Mouse (Mus musculus) left cerebral cortex, postnatal 36 days (tissue): ENCODE measurements around the gene Smim27. TPM values are rescaled to one million over a fixed set of nuclear protein-coding genes. Genes with fewer than 3 reads are reported as not detected.
"Not testable (repeated sequence)": the region's sequence is repeated elsewhere in the genome, so short reads cannot be mapped to it uniquely, and the experiment has no call there.

Experiments used
- DNase-seq, 2 experiments: peaks; one replicate each; pipeline ENCODE4 v3.0.0; 2021 to 2022; ENCODE audit warnings: low spot score in 2 of 2, mixed read lengths in 1 of 2
- intact Hi-C: fragments of 180-260 bp; cut with DNase I; formaldehyde crosslinking; loops from one replicate; pipeline ENCODE4 v1.15.1; 2025
- total RNA-seq, 2 experiments: library from RNA; stranded (reverse); gene quantifications; 2 replicates each; pipeline ENCODE4 v1.2.3; 2021

Smim27 gene
- total RNA-seq, 2 experiments from 2014 or later = 9.8 to 15.1 TPM

- no peak for DNase-seq
Observed at GRCm38 (mm10) chr4:40253766-40254165, 15.6 kb upstream of the Smim27 start.

GRCm38 (mm10) chr4:40254385-40255103, 14.8 kb upstream of the Smim27 start:
- intact Hi-C loops = no loop called here
- no peak for DNase-seq

More at GRCm38 (mm10) chr4:40253766-40254165, 15.6 kb upstream of the Smim27 start:
- intact Hi-C loops = no loop called here

GRCm38 (mm10) chr4:40264321-40264720, 5.1 kb upstream of the Smim27 start:
- intact Hi-C loops = no loop called here
- no peak for DNase-seq

GRCm38 (mm10) chr4:40267681-40268080, 1.7 kb upstream of the Smim27 start:
- intact Hi-C loops = no loop called here
- peak in 1 of 2 experiments; percentile 10 for DNase-seq

GRCm38 (mm10) chr4:40268204-40268813, 1.1 kb upstream of the Smim27 start:
- DNase-seq = peak; percentile 92
- intact Hi-C loops = no loop called here

- intact Hi-C loops = loop anchor here (1.0 kb wide), 1 partner anchor 10 kb away; the partner anchor contains the start of gene Ndufb6
- DNase-seq = no peak
Observed at GRCm38 (mm10) chr4:40268835-40269234, 544 bp upstream of the Smim27 start.

GRCm38 (mm10) chr4:40278880-40279275, 9.5 kb downstream of the Smim27 start:
- intact Hi-C loops = loop anchor here (1.0 to 2.0 kb wide), 2 partner anchors 10 to 136 kb away; partner anchors contain the start of genes Aco1, Smim27 and Topors
- peak in 1 of 2 experiments; percentile 15 for DNase-seq

- DNase-seq = peak; percentile 90 to 92
- intact Hi-C loops = loop anchor here (1.0 to 2.0 kb wide), 2 partner anchors 10 to 137 kb away; partner anchors contain the start of genes Aco1, Smim27 and Topors
Observed at GRCm38 (mm10) chr4:40279276-40279900, 10.0 kb downstream of the Smim27 start, which contains the start of gene Ndufb6. Gene Ndufb6, minus strand, starts transcription at chr4:40279421.

GRCm38 (mm10) chr4:40285582-40285981, 16.2 kb downstream of the Smim27 start:
- intact Hi-C loops = loop anchor here (5.0 kb wide), 2 partner anchors 103 to 397 kb away; no protein-coding TSS in a partner anchor

GRCm38 (mm10) chr4:40287415-40287814, 18.0 kb downstream of the Smim27 start:
- no peak for DNase-seq

More at GRCm38 (mm10) chr4:40285582-40285981, 16.2 kb downstream of the Smim27 start:
- DNase-seq = peak; percentile 40 to 51

GRCm38 (mm10) chr4:40289046-40289445, 19.7 kb downstream of the Smim27 start:
- intact Hi-C loops = loop anchor here (5.0 kb wide), 2 partner anchors 107 to 393 kb away; no protein-coding TSS in a partner anchor
- no peak for DNase-seq

More at GRCm38 (mm10) chr4:40287415-40287814, 18.0 kb downstream of the Smim27 start:
- intact Hi-C loops = loop anchor here (2.0 to 5.0 kb wide), 3 partner anchors 105 to 395 kb away; no protein-coding TSS in a partner anchor

- intact Hi-C loops, DNase-seq: not testable (repeated sequence)
Observed at GRCm38 (mm10) chr4:40291511-40291910, 22.1 kb downstream of the Smim27 start.

GRCm38 (mm10) chr4:40299169-40299568, 29.8 kb downstream of the Smim27 start:
- DNase-seq = no peak
- intact Hi-C loops = no loop called here

- DNase-seq = peak; percentile 79 to 85
- intact Hi-C loops = loop anchor here (1.0 to 5.0 kb wide), 2 partner anchors 171 to 381 kb away; partner anchors contain the start of gene Tmem215
Observed at GRCm38 (mm10) chr4:40301076-40301789, 31.9 kb downstream of the Smim27 start.

GRCm38 (mm10) chr4:40302445-40303125, 33.2 kb downstream of the Smim27 start:
- DNase-seq = no peak
- intact Hi-C loops = loop anchor here (5.0 kb wide), 1 partner anchor 170 kb away; the partner anchor contains the start of gene Tmem215

- intact Hi-C loops = no loop called here
- no peak for DNase-seq
Observed at GRCm38 (mm10) chr4:40309682-40310081, 40.3 kb downstream of the Smim27 start.

GRCm38 (mm10) chr4:40310796-40311383, 41.5 kb downstream of the Smim27 start:
- no peak for DNase-seq
- intact Hi-C loops = no loop called here

GRCm38 (mm10) chr4:40312213-40312612, 42.8 kb downstream of the Smim27 start:
- DNase-seq = no peak
- intact Hi-C loops = no loop called here
